Mouse (Mus musculus) left cerebral cortex, postnatal 25 days (tissue): ENCODE measurements around the gene Slc6a11. TPM values are rescaled to one million over a fixed set of nuclear protein-coding genes. Genes with fewer than 3 reads are reported as not detected.

ENCODE experiments used
- DNase-seq, 2 experiments: peaks; one replicate each; pipeline ENCODE4 v3.0.0; 2022; ENCODE audit warnings: low spot score in 2 of 2, mixed read lengths in 1 of 2
- intact Hi-C: fragments of 180-260 bp; cut with DNase I; formaldehyde crosslinking; loops from one replicate; pipeline ENCODE4 v1.15.1; 2025
- total RNA-seq, 2 experiments: library from RNA; stranded (reverse); gene quantifications; 2 replicates each; pipeline ENCODE4 v1.2.3; 2021

Gene Slc6a11
- total RNA-seq, 2 experiments from 2014 or later = 85.9 to 93.8 TPM

- intact Hi-C loops = no loop called here
- DNase-seq = peak in 1 of 2 experiments; percentile 28
These were observed 160.4 kb downstream of the Slc6a11 start for GRCm38 (mm10) chr6:114291396-114291795.

DNA sequence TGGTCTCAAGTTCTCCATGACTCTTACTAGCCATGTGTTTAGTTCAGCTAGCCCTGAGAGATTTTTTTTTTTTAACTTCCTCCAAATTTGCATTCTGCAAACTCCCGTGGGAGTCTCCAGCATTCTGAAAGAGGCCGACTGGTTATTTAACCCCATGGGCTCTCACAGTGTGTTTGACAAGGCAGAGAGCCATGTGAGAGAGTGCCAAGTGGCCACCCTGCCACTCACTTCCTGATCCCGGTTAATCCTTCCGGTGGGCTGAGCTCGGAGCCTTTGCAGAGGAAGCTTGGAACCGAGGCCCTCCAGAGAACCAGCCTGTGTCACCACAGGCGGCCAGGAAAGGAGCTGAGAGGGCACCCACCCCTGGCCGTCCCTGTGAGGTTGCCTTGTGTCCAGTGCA, 162.5 kb downstream of the Slc6a11 start:
- intact Hi-C loops = no loop called here

GRCm38 (mm10) chr6:114295086-114295485, 164.0 kb downstream of the Slc6a11 start:
- intact Hi-C loops = no loop called here
- no peak for DNase-seq

More for the DNA sequence above, 162.5 kb downstream of the Slc6a11 start:
- DNase-seq = peak in 1 of 2 experiments; percentile 53

- intact Hi-C loops = no loop called here
- peak in 1 of 2 experiments; percentile 32 for DNase-seq
These were observed 166.4 kb downstream of the Slc6a11 start for GRCm38 (mm10) chr6:114297260-114298002.

Other genes starting within 250 kb of the Slc6a11 start
- gene Atp2b2, start 88.6 kb upstream of the Slc6a11 start, total RNA-seq = 100 to 1,000 TPM; 695 to 754 TPM
- gene Slc6a1, start 151.4 kb downstream of the Slc6a11 start, total RNA-seq = 100 to 1,000 TPM; 303 to 326 TPM